7 mouse cellular contexts compared by ENCODE assay signal in genomic region chr7:97083579-97083978, GRCm38 (mm10). TPM values are rescaled to one million over a fixed set of nuclear protein-coding genes. Genes with fewer than 3 reads are reported as not detected.
DNase-seq lines count a peak whose midpoint lies in the region; ATAC-seq and TF ChIP-seq lines count a peak whose summit lies in the region.

No protein-coding gene starts in this region.

- no peak overlapping the region for H3K9ac ChIP-seq in kidney, postnatal 0 days (ENCODE audit: low read depth, low read length)
- H3K9ac ChIP-seq in heart, embryonic 15.5 days, result no peak overlapping the region
- no peak overlapping the region for H3K9ac ChIP-seq in midbrain, embryonic 16.5 days (ENCODE audit: low read depth, low read length)

- peak; percentile 3 for DNase-seq in kidney, postnatal 0 days (ENCODE audit: low spot score)
- DNase-seq in kidney, adult 9 months, result no peak
- DNase-seq in left cerebral cortex, adult 8-10 months (ENCODE audit: low spot score in 2 of 2), result no peak

- ATAC-seq in kidney, postnatal 0 days (replicated peaks; ENCODE audit: low FRiP score, low read depth), result no peak
- no peak for ATAC-seq in heart, embryonic 15.5 days (replicated peaks; ENCODE audit: insufficient number of reproducible peaks, insufficient read depth, low FRiP score, low read depth)
- no peak for ATAC-seq in midbrain, embryonic 16.5 days
- ATAC-seq in erythroid progenitor cell, adult 5-6 weeks (replicated peaks; ENCODE audit: low FRiP score, poor library complexity, severe bottlenecking), result no peak

- H3K4me2 ChIP-seq in kidney, postnatal 0 days (ENCODE audit: low read length), result peak overlapping the region; percentile 69; the same call in 1 of the 2 replicates
- H3K4me2 ChIP-seq in heart, embryonic 15.5 days, result peak overlapping the region; percentile 86
- H3K4me2 ChIP-seq in midbrain, embryonic 16.5 days (ENCODE audit: low read length), result peak overlapping the region; percentile 86; the same call in 1 of the 2 replicates

- peak overlapping the region; percentile 98 for H3K27ac ChIP-seq in kidney, postnatal 0 days
- H3K27ac ChIP-seq in brown adipose tissue, adult 24 weeks (replicated peaks; ENCODE audit: low read depth, low read length), result 0 out of 2 replicates have a peak overlapping the region, but pooled peaks have one; percentile 32
- peak overlapping the region; percentile 97 for H3K27ac ChIP-seq in heart, embryonic 15.5 days
- H3K27ac ChIP-seq in midbrain, embryonic 16.5 days (ENCODE audit: low read length), result no peak overlapping the region

- TF ChIP-seq CTCF in kidney, postnatal 0 days (IDR thresholded peaks at IDR 0.05; ENCODE audit: low read depth), result no peak

- H3K36me3 ChIP-seq in kidney, postnatal 0 days (ENCODE audit: insufficient read depth, low read length), result no peaks in the 10 kb centered on the region
- no peaks in the 10 kb centered on the region for H3K36me3 ChIP-seq in heart, embryonic 15.5 days
- no peaks in the 10 kb centered on the region for H3K36me3 ChIP-seq in midbrain, embryonic 16.5 days (ENCODE audit: control insufficient read depth, insufficient read depth, low read length)

- peaks cover 4% of the 10 kb centered on the region; the same call in 1 of the 2 replicates for H3K4me1 ChIP-seq in kidney, postnatal 0 days (replicated peaks; ENCODE audit: insufficient read depth, low read length)
- H3K4me1 ChIP-seq in brown adipose tissue, adult 24 weeks (ENCODE audit: control insufficient read depth, insufficient read depth, insufficient read length, low read length), result peaks cover 5% of the 10 kb centered on the region; the same call in 1 of the 2 replicates
- H3K4me1 ChIP-seq in heart, embryonic 15.5 days (replicated peaks), result peaks cover 29% of the 10 kb centered on the region
- peaks cover 9% of the 10 kb centered on the region for H3K4me1 ChIP-seq in midbrain, embryonic 16.5 days (ENCODE audit: control insufficient read depth, insufficient read depth, low read length)

- H3K9me3 ChIP-seq in kidney, postnatal 0 days (replicated peaks; ENCODE audit: low read length), result no peaks in the 10 kb centered on the region
- no peaks in the 10 kb centered on the region for H3K9me3 ChIP-seq in heart, embryonic 15.5 days (replicated peaks)
- H3K9me3 ChIP-seq in midbrain, embryonic 16.5 days (replicated peaks; ENCODE audit: control insufficient read depth, low read length, poor library complexity, severe bottlenecking), result no peaks in the 10 kb centered on the region

- H3K4me3 ChIP-seq in kidney, postnatal 0 days (replicated peaks; ENCODE audit: low read depth, low read length), result no peak overlapping the region
- H3K4me3 ChIP-seq in brown adipose tissue, adult 24 weeks (ENCODE audit: insufficient read depth, low read depth, low read length), result 0 out of 2 replicates have a peak overlapping the region, but pooled peaks have one; percentile 11
- H3K4me3 ChIP-seq in heart, embryonic 15.5 days, result no peak overlapping the region; the same call in 1 of the 2 replicates
- no peak overlapping the region for H3K4me3 ChIP-seq in midbrain, embryonic 16.5 days (ENCODE audit: low read depth, low read length)

- no peaks in the 10 kb centered on the region for H3K27me3 ChIP-seq in kidney, postnatal 0 days (ENCODE audit: insufficient read depth, low read length)
- H3K27me3 ChIP-seq in heart, embryonic 15.5 days, result no peaks in the 10 kb centered on the region
- no peaks in the 10 kb centered on the region for H3K27me3 ChIP-seq in midbrain, embryonic 16.5 days (ENCODE audit: control insufficient read depth, insufficient read depth, low read depth, low read length)

- 68% methylated on average over 9 of the region's 9 CpGs for WGBS in kidney, postnatal 0 days
- 70% methylated on average over 9 of the region's 9 CpGs for WGBS in heart, embryonic 15.5 days
- WGBS in midbrain, embryonic 16.5 days, result 82% methylated on average over 9 of the region's 9 CpGs

RNA-seq across cellular contexts. Expression of gene Gab2, which starts 2.2 kb away (rescaled TPM):
- 10.6 and 11.4 TPM in 2 replicates for polyA plus RNA-seq in kidney, postnatal 0 days (2015; fragmentation: Nextera tagmentation; extraction: Ambion mirVana)
- polyA plus RNA-seq in brown adipose tissue, adult 24 weeks (2012; ENCODE audit: insufficient read depth, insufficient read length, missing spikeins), result 3.9 and 10.0 TPM in 2 replicates
- polyA plus RNA-seq in heart, embryonic 15.5 days (2015; fragmentation: Nextera tagmentation; extraction: Ambion mirVana), result 6.1 and 8.0 TPM in 2 replicates
- polyA plus RNA-seq in midbrain, embryonic 16.5 days (2015; fragmentation: Nextera tagmentation; extraction: Ambion mirVana), result 19.9 and 20.3 TPM in 2 replicates
- total RNA-seq in left cerebral cortex, adult 8-10 months (2022), result 10 to 100 TPM; 17.3 to 18.6 (median 17.6) TPM
- total RNA-seq in erythroid progenitor cell, adult 5-6 weeks (2015; ENCODE audit: low replicate concordance), result 5.0 and 5.4 TPM in 2 replicates
- total RNA-seq in erythroid progenitor cell, adult 5-6 weeks (2017; ENCODE audit: low replicate concordance), result 2.1 and 3.5 TPM in 2 replicates
